ENCODE assay signal across 8 mouse cellular contexts in the genomic region with DNA sequence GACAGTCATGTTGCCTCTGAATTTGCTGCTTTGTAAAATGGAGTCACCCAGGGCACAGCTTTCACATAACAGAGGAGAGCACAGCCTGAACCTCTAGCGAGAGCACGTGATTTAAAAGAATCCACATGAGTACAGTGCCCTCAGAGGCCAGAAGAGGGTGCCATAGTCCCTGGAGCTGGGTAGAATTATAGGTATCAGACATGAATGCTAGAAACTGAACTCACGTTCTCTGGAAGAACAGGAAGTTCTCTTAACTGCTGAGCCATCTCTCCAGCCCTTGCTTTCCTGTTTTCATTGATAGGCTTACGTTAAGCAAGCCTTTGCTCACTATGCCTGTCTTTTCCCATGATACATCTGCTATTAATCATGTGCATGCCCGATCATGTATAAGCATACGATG.
DNase-seq lines count a peak whose midpoint lies in the region; ATAC-seq lines count a peak whose summit lies in the region.

No protein-coding gene starts in this region.

- no peaks in the 10 kb centered on the region for H3K27me3 ChIP-seq in liver, embryonic 12.5 days (replicated peaks)
- H3K27me3 ChIP-seq in stomach, embryonic 15.5 days (replicated peaks), result no peaks in the 10 kb centered on the region

- H3K4me1 ChIP-seq in liver, embryonic 12.5 days, result no peaks in the 10 kb centered on the region
- H3K4me1 ChIP-seq in stomach, embryonic 15.5 days, result no peaks in the 10 kb centered on the region

- H3K9ac ChIP-seq in liver, embryonic 12.5 days, result no peak overlapping the region
- H3K9ac ChIP-seq in stomach, embryonic 15.5 days, result no peak overlapping the region

- ATAC-seq in liver, embryonic 12.5 days, result peak; percentile 62
- ATAC-seq in stomach, embryonic 15.5 days (ENCODE audit: insufficient read depth, low FRiP score, low read depth), result peak; percentile 82

- H3K9me3 ChIP-seq in liver, embryonic 12.5 days (replicated peaks), result no peaks in the 10 kb centered on the region
- no peaks in the 10 kb centered on the region for H3K9me3 ChIP-seq in stomach, embryonic 15.5 days

- H3K4me3 ChIP-seq in liver, embryonic 12.5 days, result no peak overlapping the region
- H3K4me3 ChIP-seq in stomach, embryonic 15.5 days (replicated peaks), result no peak overlapping the region

- WGBS in liver, embryonic 12.5 days (ENCODE audit: insufficient replicate concordance), result 27% methylated on average over 6 of the region's 6 CpGs
- 39% methylated on average over 6 of the region's 6 CpGs for WGBS in stomach, embryonic 15.5 days

- no peak overlapping the region for H3K4me2 ChIP-seq in liver, embryonic 12.5 days
- no peak overlapping the region for H3K4me2 ChIP-seq in stomach, embryonic 15.5 days

- no peaks in the 10 kb centered on the region for H3K36me3 ChIP-seq in liver, embryonic 12.5 days
- no peaks in the 10 kb centered on the region for H3K36me3 ChIP-seq in stomach, embryonic 15.5 days

- DNase-seq in urinary bladder, adult 18-20 months (ENCODE audit: low spot score in 2 of 2), result peak; percentile 47 to 52
- DNase-seq in urinary bladder, postnatal 10 days (ENCODE audit: low spot score), result no peak
- peak; percentile 85 for DNase-seq in embryo, embryonic 10.5 days (ENCODE audit: low spot score)
- DNase-seq in gastrocnemius, postnatal 25 days, result peak; percentile 7
- DNase-seq in kidney, postnatal 10 days, result peak; percentile 80
- DNase-seq in natural killer cell, adult 2 months (ENCODE audit: low spot score in 2 of 2), result peak; percentile 81 to 88

- no peak overlapping the region for H3K27ac ChIP-seq in liver, embryonic 12.5 days
- H3K27ac ChIP-seq in stomach, embryonic 15.5 days, result no peak overlapping the region
